Mouse (Mus musculus): ENCODE measurements around the gene Kdm5b.

The Kdm5b gene

DNA sequence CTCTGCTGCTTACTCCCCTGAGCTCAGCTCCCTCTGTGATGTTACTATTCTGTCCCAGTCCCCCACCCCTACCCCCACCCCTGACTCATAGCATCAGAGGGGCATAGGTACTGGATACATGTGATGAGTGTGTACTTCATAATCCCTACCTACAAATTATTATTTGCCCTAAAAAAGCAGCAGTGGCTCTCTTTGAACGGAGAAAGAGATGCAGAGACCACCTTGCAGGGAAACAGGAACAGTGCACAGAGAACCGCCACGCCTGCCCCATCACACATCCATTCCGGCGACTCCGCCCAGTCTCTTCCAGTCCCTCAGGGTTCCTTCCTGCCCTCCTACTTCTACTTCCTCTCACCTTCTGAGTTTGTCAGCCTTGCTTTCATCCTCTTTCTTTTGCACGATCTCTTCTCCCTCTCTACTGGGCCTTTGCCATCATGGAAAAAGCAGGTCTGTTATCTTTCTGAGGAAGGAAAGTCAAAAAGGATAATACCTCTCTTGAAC is 10.3 kb upstream of the Kdm5b start, which contains the start of gene Mgat4e:
Gene Mgat4e, minus strand, starts transcription at position 51 of the 501 bp plus-strand sequence.
- DNase-seq (ENCODE audit: inconsistent ontology term) = no peak

DNA sequence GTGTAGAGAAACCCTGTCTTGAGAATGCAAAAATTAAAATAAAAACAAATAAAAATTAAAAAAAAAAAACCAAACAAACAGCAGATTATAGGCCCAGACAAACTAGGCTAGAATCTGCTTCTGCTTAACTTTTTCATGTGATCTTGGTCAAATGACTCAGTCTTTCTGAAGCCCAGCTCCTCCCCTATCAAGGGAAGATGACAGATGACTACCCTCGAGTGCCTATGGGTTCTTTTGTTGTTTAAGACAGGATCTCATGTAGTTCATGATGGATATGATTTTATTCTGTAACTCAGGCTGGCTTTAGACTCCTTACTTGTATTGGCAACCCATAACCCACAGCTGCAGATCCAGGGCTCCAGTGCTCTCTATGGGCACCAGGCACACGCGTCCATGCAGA is 8.1 kb upstream of the Kdm5b start:
- DNase-seq (ENCODE audit: inconsistent ontology term) = no peak

DNA sequence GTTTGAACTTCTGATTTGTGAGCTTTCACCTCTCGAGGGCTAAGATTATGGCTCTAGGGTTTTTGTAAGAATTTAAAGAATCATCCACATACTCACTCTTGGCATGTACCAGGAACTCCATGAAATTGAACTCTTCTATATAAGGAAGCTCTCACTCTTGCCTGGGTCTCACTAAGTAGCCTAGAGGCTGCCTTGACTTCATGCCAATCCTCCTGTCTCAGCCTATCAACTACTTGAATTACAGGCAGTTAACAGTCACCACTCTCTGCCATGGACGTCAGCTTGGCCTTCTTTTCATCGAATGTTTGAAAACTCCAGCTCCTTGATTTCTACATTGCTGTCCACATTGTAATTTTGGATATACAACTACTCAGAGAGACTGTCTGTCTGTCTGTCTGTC is 7.6 kb upstream of the Kdm5b start:
- no peak for DNase-seq (ENCODE audit: inconsistent ontology term)

DNA sequence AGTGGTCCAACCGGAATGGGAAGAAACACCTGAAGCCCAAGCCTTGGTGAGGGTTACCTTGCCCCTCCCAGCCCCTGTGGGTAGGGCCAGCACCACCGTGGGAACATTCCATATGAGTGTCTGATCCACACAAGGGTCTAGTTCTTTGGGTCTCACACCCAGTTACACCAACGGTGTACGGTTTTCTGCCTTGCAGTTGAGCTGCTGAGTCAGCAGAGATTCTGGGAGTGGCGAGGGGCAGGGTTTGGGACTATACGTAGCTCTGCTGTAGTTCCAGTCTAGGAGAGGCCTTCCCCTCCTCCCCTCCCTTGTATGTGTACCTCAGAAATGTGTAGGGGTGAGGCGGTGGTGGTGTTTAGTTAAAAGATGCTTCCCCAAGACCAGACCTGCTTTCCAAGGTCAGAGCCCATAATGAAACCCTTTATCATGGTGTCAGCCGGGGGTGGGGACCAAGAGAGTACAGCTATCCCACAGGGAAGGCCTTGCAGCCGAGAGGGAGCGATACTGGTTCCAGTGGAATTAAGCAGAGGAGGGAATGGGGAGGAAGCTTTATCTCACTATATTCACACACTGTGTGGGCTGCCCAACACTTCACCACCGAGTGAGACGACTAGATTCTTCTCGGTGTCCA is 4.6 kb upstream of the Kdm5b start:
- no peak for DNase-seq (ENCODE audit: inconsistent ontology term)

DNA sequence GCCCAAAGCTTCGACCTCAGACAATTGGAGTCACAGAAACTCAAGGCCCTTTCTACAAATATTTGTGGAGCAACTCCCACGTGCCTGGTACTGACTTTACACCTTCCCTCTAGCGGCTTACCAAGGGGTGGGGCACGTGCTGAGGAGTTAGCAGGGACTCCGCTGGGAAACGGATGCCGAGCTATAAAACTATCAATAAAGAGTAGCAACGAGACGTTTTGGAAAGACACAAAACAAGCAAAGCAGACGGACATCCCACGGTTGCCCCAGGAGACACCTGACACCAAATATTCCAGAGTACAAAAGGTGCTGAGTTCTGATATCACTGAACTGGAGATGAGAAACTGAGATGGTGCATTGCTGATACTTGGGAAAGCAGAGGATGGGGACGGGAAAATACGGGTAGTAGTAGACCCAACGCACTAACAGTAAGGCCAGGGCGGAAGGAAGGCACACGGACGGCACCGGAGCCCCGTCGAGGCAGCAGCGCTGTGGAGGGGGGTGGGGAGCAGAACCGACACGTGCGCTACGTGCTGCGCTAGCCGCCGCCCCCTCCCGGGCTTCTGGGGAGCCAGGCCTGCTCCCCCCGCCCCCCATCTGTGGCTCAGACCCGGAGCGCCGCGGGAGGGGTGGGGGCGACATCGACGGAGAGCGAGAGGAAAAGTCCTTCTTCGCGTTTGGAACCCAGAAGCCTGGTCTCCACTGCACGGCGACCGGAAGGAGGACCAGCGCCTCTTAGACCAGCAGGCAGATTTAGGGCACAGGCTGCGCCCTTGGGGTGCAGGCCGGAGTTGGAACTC is 3.9 kb upstream of the Kdm5b start:
- DNase-seq (ENCODE audit: inconsistent ontology term) = no peak

DNA sequence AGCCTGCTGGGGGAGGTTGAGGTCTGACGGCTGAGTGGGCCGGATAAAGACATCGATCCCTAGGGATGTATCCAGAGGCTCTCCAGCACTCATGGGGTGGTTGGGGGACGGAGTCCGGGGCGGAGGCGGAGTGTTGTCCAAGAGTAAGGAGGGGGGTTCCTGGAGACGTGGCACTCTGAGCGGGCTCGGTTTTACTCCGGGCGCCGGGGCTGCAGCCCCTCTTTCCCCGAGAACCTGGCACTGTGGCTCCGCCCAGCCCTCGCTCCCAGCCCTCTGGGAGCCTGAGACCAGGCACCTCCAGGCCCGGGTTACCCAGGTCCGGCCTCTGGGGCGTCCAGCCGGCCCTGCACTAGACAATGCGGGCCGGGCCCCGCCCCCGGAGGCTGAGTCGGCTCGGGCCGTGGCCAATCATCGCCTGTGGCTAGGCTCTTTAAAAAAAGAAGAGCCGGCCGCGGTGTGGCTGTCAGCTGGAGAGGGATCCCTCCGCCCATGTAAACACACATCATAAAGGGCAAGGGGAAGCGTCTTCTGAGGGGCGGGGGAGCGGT is 3.2 kb upstream of the Kdm5b start:
- peak; percentile 99 for DNase-seq (ENCODE audit: inconsistent ontology term)

DNA sequence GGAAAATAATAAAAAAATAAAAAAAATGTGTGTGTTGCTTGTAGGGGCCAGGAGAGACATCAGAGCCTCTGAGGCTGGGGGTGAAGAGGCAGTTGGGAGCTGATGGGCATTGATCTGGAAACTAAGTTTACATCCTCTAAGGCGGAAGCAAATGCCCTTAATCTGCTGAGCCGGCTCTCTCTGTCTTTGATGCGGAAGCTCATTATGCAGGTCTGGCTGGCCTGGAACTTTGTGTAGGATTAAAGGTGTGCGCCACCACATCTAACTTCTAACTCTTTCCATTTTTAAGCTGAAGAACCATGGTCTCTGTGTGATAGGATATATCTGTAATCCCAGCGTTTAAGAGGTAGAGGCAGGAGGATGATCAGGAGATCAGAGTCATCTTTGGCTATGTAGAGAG is 1.5 kb upstream of the Kdm5b start:
- no peak for DNase-seq (ENCODE audit: inconsistent ontology term)

DNA sequence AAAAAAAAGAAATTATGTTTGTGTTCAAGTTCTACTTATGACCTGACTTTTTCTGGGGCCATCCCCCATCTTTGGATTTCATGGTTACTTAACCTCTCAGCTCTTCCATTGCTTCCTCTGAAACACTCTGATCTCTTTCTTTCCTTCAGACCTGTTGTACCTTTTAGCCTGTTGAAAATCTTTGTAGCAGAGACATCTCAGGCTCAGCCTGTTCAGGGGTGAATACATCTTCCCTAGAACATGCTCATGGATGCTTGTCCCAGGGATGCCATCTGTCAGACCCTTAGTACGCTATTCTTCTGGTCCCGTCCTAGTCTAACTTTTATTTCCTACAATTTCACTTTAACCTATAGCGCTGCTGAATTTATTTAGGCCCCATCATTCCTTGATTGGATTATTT is 745 bp upstream of the Kdm5b start:
- DNase-seq (ENCODE audit: inconsistent ontology term) = no peak

DNA sequence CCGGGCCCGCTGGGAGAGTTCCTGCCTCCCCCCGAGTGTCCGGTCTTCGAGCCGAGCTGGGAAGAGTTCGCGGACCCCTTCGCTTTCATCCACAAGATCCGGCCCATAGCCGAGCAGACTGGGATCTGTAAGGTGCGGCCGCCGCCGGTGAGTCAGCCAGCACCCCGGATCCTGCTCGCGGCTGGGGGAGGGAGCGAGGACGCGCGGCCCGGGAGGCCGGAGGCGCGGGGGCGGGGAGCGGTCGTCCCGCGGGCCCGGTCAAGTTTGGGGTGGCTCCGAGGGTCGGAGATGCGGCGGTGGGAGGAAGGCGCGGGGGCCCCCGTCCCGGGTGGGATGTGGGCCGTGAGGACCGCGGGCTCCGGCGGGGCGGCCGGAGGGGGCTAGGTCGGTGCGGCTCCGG is 425 bp downstream of the Kdm5b start:
- peak; percentile 69 for DNase-seq (ENCODE audit: inconsistent ontology term)

DNA sequence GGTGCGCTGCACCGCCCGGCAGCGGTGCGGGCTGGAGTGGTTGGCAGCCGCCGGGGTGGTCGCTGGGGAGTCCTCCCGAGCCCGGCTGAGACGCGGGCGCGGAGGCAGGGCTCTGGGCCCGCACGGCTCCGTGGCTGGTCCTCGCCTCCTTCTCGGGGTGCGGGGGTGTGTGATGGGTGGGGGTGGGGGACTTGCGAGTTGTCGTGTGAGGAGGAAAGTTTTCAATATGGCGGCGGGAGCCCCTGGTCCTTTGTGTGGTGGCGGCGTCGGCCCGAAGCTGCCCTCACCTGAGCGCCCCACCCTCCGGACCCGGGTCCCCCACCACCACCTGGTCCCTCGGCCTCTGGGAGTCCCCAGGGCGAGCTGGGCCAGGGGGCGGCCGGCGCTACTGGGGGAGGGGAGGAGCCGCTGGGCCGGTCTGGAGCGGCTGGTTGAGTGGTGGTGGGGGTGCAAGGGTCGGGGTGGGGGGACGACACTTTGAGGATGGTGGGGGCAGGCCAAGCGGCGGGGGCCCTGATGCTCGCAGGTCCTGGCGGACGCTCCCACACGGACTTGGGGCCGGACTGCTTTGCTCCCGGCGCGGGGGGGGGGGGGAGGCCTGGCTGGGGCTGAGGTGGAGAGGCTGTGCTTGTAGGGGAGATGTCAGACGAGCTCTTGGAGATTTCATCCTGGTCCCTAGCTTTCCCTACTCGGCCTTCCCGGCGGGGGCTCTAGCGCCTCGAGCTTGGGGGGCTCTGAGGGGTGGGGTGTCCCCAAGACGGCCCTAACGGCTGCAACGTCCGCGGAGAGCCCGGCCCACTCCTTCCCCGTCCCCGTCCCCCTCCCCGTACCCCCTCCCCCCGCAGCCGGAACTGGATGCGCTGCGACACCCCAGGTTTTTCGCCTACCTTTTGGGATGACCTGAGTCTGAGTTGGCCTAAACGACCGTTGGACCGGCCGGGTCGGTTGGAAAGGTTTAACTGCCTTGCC is 1.1 kb downstream of the Kdm5b start:
- peak; percentile 72 for DNase-seq (ENCODE audit: inconsistent ontology term)

DNA sequence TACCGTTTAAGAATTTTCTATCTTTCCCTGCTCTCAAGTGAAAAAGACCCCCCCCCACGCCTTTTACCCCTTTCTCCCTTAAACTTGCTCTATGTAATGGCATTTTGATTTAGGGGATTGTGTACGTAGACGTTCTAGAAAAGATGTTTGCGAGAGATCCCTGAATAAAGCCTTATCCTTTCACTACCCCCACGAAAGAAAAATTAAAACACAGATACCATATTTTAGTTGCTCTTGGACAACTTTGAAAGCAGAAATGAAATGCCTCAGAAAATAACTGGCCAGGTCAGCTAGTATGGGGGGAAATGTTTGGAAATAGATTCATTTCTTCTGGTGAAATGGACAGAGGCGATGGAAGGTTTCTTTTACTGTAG is 1.8 kb downstream of the Kdm5b start:
- DNase-seq (ENCODE audit: inconsistent ontology term) = no peak

DNA sequence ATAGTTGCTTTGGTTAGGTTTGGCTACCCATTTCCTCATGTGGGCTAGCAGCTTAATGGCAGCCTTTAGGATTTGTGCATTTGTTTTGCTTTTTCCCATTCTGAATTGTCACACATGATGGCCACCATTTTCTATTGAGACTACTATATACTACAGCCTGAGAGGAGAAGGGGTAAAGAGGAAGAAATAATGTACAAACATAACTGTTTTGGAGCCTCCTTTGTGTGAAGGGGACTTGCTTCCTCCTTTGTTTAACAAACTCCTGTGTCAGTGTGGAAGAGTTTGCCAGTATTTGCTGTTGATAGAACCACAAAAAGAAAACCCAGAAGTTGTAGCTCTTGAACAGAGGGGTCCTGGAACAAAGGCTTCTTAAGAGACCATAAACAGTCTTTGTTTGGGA is 2.5 kb downstream of the Kdm5b start:
- DNase-seq (ENCODE audit: inconsistent ontology term) = peak; percentile 14

DNA sequence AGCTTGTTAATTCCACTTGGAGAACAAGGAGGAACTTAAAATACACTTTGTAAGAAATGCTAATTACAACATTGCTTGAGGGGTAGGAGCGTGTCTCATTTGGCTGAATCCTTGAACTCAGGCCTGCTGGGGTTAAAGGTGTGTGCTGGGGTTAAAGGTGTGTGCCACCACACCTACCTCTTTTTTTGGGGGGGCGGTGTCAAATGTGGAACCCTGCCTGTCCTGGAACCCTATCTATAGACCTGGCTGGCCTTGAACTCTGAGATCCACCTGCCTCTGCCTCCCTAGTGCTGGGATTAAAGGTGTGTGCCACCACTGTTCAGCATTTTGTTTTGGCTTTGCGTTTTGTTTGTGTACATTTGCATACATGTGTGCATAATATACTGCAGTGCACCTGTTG is 3.8 kb downstream of the Kdm5b start:
- no peak for DNase-seq (ENCODE audit: inconsistent ontology term)

DNA sequence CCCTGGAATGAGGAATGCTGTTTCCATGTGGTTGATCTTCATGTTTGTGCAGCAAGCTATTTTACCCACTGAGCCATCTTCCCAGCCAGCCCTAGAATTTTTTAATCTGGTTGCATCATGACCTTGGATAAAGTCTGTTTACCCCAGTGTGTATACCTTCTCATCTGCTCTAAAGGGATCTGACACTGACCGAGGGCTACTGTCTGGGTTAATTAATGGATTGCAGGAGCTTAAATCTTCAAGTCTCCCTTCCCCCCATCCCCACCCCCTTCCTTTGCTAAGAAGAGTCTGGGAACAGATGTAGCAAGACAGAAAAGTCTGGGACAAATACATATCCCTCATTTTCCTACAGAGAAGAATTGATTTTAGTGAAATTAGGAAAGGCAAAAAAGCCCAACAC is 7.5 kb downstream of the Kdm5b start:
- DNase-seq (ENCODE audit: inconsistent ontology term) = no peak

DNA sequence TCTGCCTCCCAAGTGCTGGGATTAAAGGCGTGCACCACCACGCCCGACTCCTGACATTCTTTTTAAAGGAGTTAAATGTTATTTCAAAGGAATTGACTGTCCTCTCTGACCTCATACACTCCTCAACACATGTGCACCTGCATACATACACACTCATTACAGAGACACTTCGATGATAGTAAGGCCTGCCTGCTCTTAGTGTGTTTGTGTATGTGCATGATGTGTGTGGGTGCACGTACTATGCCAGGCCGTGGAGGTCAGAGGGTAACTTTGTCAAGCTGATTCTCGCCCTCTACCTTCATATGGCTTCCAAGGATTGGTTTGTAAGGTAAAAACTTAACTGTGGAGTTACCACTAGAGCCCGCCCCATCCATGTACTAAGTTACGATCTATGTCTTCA is 10.2 kb downstream of the Kdm5b start:
- DNase-seq (ENCODE audit: inconsistent ontology term) = no peak

DNA sequence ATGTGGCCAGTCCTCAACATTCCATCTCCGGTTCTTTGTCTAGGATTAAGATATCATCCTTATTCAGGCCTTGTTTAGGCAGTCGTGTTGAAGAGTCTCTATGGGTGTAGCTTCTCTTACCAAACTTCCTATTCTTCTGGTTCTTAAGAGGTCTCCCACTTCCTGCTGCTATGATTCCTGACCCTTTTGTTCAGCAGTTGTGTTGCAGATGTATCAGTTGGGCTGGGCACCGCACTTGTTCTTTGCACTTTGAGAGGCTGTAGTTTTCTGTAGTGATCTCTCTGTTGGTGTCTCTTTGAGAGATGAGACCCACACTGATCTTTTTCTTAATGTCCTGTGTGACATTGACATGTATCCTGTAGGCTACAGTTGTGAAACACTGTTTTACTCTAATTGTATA is 10.7 kb downstream of the Kdm5b start:
- DNase-seq (ENCODE audit: inconsistent ontology term) = no peak

DNA sequence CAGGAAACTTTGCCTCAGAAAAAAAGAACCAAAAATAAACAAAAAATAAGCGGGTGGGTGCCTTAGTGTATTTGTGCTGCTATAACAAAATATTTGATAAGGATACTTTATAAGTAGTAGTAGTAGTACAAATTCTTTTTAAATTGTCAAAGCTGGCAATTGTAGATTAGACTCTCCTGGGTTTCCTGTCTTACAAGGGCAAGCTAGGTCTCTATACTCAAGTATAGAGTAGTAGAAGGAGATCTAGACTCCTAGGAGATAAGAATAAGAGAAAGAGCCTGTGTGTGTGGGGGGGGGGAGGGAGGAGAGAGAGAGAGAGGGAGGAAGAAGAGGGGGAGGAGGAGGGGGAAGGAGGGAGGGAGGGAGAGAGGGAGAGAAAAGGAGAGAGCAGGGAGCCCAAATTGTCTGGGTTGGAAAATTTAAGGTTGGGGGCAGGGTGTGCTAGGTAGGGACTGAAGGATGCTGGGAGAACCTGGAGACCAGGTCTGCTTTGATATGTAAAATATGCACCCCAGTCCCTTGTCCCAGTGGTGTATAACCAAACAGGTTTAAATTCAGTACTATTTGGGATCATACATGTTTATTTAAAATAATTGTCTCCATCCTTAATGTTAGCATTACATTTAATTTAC is 13.4 kb downstream of the Kdm5b start:
- DNase-seq (ENCODE audit: inconsistent ontology term) = no peak

DNA sequence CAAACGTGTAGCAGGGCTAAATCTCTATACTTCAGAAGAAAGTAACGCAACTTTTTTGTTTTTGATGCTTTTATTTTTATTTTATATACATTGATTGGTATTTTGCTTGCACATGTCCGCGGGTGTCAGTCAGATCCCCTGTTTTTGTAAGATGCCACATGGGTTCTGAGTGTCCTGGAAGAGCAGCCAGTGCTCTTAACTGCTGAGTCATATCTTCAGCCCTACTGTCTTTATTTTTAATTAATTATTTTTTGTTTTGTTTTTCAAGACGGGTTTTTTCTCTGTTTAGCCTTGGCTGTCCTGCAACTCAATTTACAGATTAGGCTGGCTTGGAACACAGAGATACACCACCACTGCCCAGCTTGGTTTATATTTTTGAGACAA is 14.0 kb downstream of the Kdm5b start:
- no peak for DNase-seq (ENCODE audit: inconsistent ontology term)

DNA sequence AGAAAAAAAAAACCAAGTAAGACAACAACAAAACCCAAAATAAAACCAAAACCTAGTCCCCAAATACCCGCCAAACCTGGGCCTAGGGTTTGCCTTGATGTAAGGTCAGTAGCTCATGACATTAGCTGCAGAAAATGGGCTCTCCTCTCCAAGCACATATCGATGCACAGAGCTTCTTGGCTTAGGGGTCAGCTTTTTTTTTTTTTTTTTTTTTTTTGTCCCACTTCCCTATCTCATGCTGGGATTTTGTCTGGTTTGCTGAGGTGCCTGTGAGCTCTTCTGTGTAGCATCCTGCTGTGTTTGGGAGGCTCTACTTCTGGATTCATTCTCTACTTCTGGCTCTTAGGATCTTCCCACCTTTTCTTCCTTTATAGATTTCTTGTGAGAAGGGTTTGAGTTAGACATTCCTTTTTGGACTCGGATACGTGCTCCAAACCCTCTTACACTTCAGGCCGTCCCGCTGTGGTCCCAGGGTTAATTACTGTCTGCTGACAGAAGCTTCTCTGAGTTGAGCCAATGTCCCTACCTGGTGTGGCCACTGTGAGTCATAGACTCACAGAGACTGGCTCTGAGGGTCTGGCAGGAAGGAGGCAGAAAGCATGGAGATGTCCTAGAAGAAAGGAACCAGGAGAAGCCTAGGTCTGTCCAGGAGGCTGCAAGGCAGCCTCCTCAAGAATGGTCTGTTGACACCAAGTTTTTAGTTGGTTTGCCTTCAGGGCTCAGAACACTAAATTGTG is 17.6 kb downstream of the Kdm5b start:
- DNase-seq (ENCODE audit: inconsistent ontology term) = no peak

DNA sequence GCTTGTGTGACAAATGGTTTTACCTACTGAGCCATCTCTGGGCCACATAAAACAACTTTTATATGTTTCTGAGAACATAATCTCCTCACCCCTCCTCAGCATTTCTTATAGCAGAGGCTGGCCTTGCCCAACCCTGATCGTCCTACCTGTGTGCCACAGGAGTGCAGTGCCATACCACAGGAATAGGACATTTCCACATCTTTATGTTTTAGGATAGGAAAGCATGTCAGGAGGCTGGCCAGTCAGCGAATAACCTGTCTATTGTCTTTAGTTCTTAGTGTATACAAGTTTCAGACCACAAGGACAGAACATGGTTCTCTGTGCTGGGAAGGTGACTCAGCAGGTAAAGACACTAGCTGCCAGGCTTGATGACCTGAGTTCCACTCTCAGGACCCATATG is 20.8 kb downstream of the Kdm5b start:
- no peak for DNase-seq (ENCODE audit: inconsistent ontology term)

DNA sequence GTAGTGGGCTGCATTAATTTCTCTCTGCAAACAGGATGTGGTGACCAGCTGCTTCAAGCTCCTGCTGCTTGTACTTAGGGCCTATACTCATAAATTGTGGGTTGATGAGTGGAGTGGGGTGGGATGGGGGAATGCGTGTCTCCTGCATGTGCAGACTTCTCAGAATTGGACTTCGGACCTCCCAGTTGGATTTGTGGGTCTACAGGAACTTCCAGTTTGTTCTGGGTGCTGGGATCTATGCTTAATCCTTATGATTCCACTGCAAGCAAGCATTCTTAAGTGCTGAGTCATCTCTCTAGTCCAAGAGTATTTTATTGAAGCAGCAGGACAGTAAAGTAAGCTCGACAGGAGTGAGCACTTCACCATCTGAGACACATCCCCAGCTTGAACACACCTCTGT is 23.6 kb downstream of the Kdm5b start:
- DNase-seq (ENCODE audit: inconsistent ontology term) = peak; percentile 39

Measured in Muller cell, postnatal 12 days (primary cell).